Mouse (Mus musculus): ENCODE measurements at regions not wholly inside any gene's neighbourhood (a gene's known extent, or its start where the extent isn't known, plus 50 kb on each side); places are given as distances from the start of the nearest gene placed in this dataset.
A peak's percentile ranks its signal among the peaks of the same experiment; 100 is the strongest.

DNA sequence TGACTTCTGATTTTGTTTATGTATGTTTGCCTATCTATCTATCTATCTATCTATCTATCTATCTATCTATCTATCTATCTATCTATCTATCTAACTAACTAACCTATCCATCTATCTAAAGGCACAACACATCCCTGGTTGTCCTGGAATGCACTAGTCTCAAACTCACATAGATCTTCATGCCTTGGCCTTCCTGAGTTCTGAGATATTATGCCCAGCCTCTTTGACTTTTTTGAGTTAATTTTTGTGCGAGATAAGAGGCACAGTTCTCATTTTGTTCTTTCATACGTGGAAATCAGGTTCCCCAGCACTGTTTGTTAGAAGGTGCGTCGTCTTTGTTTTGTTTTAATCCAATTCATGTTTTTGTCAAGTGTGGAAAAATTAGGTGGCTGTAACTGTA, 142.1 kb upstream of the Marcks start:
- H3K4me3 ChIP-seq = no peak overlapping the region
- H3K79me2 ChIP-seq (ENCODE audit: control insufficient read depth, insufficient read depth) = no peaks in the 10 kb centered on the region
- H3K27me3 ChIP-seq (ENCODE audit: control insufficient read depth, insufficient read depth, insufficient read length) = no peaks in the 10 kb centered on the region
- TF ChIP-seq E2F4 (IDR thresholded peaks at IDR 0.05; ENCODE audit: insufficient read depth) (no peak), REST (IDR thresholded peaks at IDR 0.05; ENCODE audit: insufficient read depth, insufficient read length) (no peak), USF1 (IDR thresholded peaks at IDR 0.05; ENCODE audit: low read depth) (no peak), TCF3 (IDR thresholded peaks at IDR 0.05; ENCODE audit: insufficient read length, low read depth) (no peak), MYOD1 (IDR thresholded peaks at IDR 0.05; ENCODE audit: control insufficient read depth in 1 of 3, insufficient read length in 2 of 3, low read depth in 2 of 3) (no peak), TCF12 (IDR thresholded peaks at IDR 0.05; ENCODE audit: insufficient read depth, poor library complexity, severe bottlenecking) (no peak), MYOG (IDR thresholded peaks at IDR 0.05; ENCODE audit: control insufficient read depth in 1 of 3, insufficient read depth in 1 of 3, insufficient read length in 2 of 3, low read depth in 2 of 3) (no peak), SRF (IDR thresholded peaks at IDR 0.05; ENCODE audit: control insufficient read depth, insufficient read length, low read depth) (no peak), POLR2AphosphoS2 (IDR thresholded peaks at IDR 0.05; ENCODE audit: insufficient read length, low read depth) (no peak), MAX (IDR thresholded peaks at IDR 0.05; ENCODE audit: low read depth) (no peak), CEBPB (IDR thresholded peaks at IDR 0.05; ENCODE audit: insufficient read depth, poor library complexity, severe bottlenecking) (no peak)
- no peaks in the 10 kb centered on the region for H3K36me3 ChIP-seq (ENCODE audit: control insufficient read depth, insufficient read depth)
- H3K4me2 ChIP-seq (ENCODE audit: low read depth) = no peak overlapping the region
- no peak overlapping the region for H3ac ChIP-seq (ENCODE audit: control insufficient read depth, insufficient read length)

DNA sequence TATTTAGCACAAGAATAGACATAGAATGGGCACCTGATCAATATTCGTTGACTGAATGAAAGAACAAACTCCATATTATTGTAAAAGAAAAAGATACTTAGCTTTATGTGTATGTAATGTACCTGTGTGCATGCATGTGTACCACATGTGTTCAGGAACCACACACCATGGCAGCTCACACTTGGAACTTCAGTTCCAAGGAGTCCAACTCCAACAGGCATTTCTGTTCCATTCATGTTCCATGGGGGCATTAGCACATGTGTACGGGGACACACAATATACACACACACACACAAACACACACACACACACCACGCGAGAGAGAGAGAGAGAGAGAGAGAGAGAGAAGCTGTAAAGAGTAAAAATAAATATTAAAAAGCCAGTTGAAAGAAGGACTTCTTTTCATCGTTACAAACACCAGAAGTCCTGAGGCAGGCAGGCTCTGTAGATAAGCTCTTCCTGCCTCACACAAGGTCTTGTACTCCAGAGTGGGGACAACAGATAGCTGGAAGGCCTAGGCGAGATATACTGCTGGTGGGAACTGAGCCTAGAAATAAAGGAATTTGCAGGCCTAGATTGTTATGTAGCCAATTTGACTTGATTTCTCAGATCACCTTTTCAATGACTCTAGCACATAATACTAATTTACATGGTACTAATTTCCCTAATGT, 141.6 kb upstream of the Marcks start:
- H3K27me3 ChIP-seq (ENCODE audit: control insufficient read depth, insufficient read depth, insufficient read length) = no peaks in the 10 kb centered on the region
- H3ac ChIP-seq (ENCODE audit: control insufficient read depth, insufficient read length) = no peak overlapping the region
- TF ChIP-seq SRF (IDR thresholded peaks at IDR 0.05; ENCODE audit: control insufficient read depth, insufficient read length, low read depth) (no peak), CEBPB (IDR thresholded peaks at IDR 0.05; ENCODE audit: insufficient read depth, poor library complexity, severe bottlenecking) (no peak), MAX (IDR thresholded peaks at IDR 0.05; ENCODE audit: low read depth) (no peak), MYOD1 (IDR thresholded peaks at IDR 0.05; ENCODE audit: control insufficient read depth in 1 of 3, insufficient read length in 2 of 3, low read depth in 2 of 3) (no peak), MYOG (IDR thresholded peaks at IDR 0.05; ENCODE audit: control insufficient read depth in 1 of 3, insufficient read depth in 1 of 3, insufficient read length in 2 of 3, low read depth in 2 of 3) (no peak), REST (IDR thresholded peaks at IDR 0.05; ENCODE audit: insufficient read depth, insufficient read length) (no peak)
- no peak overlapping the region for H3K4me2 ChIP-seq (ENCODE audit: low read depth)
- no peaks in the 10 kb centered on the region for H3K36me3 ChIP-seq (ENCODE audit: control insufficient read depth, insufficient read depth)
- no peaks in the 10 kb centered on the region for H3K79me2 ChIP-seq (ENCODE audit: control insufficient read depth, insufficient read depth)
- H3K4me3 ChIP-seq = no peak overlapping the region

DNA sequence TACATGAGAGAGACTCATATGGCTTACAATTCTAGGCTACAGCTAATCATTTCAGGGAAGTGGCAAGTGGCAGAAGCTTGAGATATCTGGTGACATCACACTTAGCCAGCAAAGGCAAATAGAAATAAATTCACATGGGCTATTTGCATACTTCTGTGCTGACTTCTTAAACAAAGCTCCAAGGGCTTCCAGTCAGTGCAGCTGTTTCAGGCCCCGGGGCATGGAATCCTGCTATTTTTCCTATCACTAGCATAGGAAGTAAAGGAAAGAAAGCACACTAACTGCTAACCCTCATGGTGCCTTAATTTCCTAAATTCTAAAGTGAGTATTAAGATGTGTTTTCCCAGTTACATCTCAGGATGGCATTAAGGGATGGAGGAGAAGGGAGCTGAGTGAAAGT, 140.6 kb upstream of the Marcks start:
- no peak overlapping the region for H3ac ChIP-seq (ENCODE audit: control insufficient read depth, insufficient read length)
- TF ChIP-seq REST (IDR thresholded peaks at IDR 0.05; ENCODE audit: insufficient read depth, insufficient read length) = no peak
- TF ChIP-seq MYOD1 (IDR thresholded peaks at IDR 0.05; ENCODE audit: control insufficient read depth in 1 of 3, insufficient read length in 2 of 3, low read depth in 2 of 3) = peak in 2 of 3 experiments; percentile 12 to 38
- peak in 1 of 3 experiments; percentile 18 for TF ChIP-seq MYOG (IDR thresholded peaks at IDR 0.05; ENCODE audit: control insufficient read depth in 1 of 3, insufficient read depth in 1 of 3, insufficient read length in 2 of 3, low read depth in 2 of 3)
- H3K4me2 ChIP-seq (ENCODE audit: low read depth) = no peak overlapping the region
- H3K79me2 ChIP-seq (ENCODE audit: control insufficient read depth, insufficient read depth) = no peaks in the 10 kb centered on the region
- H3K4me3 ChIP-seq = no peak overlapping the region
- H3K27me3 ChIP-seq (ENCODE audit: control insufficient read depth, insufficient read depth, insufficient read length) = no peaks in the 10 kb centered on the region
- H3K36me3 ChIP-seq (ENCODE audit: control insufficient read depth, insufficient read depth) = no peaks in the 10 kb centered on the region

DNA sequence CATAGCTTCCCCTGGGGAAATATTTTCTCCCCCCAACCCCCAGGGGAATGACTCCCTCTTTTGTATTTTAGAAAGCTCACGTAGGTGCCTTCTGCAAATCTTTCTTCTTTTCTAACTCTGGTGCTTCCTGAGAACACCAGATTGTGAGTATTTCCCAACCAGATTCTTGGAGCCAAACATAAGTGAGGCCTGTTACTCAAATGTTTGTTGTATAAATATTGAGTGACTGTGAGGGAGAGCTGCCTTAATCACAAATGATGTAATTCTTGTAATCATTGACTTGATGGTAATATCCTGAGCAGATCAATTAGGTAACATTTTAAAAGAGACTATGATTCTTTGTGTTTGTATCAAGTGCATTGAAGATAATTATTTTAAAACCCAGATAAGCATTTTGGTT, 137.1 kb upstream of the Marcks start:
- Histone ChIP-seq H3K4me3 (no peak overlapping the region), H3K79me2 (ENCODE audit: control insufficient read depth, insufficient read depth) (no peaks in the 10 kb centered on the region), H3K27me3 (ENCODE audit: control insufficient read depth, insufficient read depth, insufficient read length) (no peaks in the 10 kb centered on the region), H3K36me3 (ENCODE audit: control insufficient read depth, insufficient read depth) (no peaks in the 10 kb centered on the region), H3K4me2 (ENCODE audit: low read depth) (no peak overlapping the region), H3ac (ENCODE audit: control insufficient read depth, insufficient read length) (no peak overlapping the region)
- no peak for TF ChIP-seq POLR2AphosphoS2 (IDR thresholded peaks at IDR 0.05; ENCODE audit: insufficient read length, low read depth)
- no peak for TF ChIP-seq REST (IDR thresholded peaks at IDR 0.05; ENCODE audit: insufficient read depth, insufficient read length)
- no peak for TF ChIP-seq SRF (IDR thresholded peaks at IDR 0.05; ENCODE audit: control insufficient read depth, insufficient read length, low read depth)
- no peak for TF ChIP-seq POLR2A (IDR thresholded peaks at IDR 0.05; ENCODE audit: insufficient read length, low read depth)
- TF ChIP-seq TCF3 (IDR thresholded peaks at IDR 0.05; ENCODE audit: insufficient read length, low read depth) = no peak
- TF ChIP-seq MYOG (IDR thresholded peaks at IDR 0.05; ENCODE audit: control insufficient read depth in 1 of 3, insufficient read depth in 1 of 3, insufficient read length in 2 of 3, low read depth in 2 of 3) = no peak
- TF ChIP-seq USF1 (IDR thresholded peaks at IDR 0.05; ENCODE audit: low read depth) = no peak
- no peak for TF ChIP-seq CEBPB (IDR thresholded peaks at IDR 0.05; ENCODE audit: insufficient read depth, poor library complexity, severe bottlenecking)
- no peak for TF ChIP-seq TCF12 (IDR thresholded peaks at IDR 0.05; ENCODE audit: insufficient read depth, poor library complexity, severe bottlenecking)
- TF ChIP-seq MYOD1 (IDR thresholded peaks at IDR 0.05; ENCODE audit: control insufficient read depth in 1 of 3, insufficient read length in 2 of 3, low read depth in 2 of 3) = no peak
- no peak for TF ChIP-seq E2F4 (IDR thresholded peaks at IDR 0.05; ENCODE audit: insufficient read depth)
- TF ChIP-seq MAX (IDR thresholded peaks at IDR 0.05; ENCODE audit: low read depth) = no peak

DNA sequence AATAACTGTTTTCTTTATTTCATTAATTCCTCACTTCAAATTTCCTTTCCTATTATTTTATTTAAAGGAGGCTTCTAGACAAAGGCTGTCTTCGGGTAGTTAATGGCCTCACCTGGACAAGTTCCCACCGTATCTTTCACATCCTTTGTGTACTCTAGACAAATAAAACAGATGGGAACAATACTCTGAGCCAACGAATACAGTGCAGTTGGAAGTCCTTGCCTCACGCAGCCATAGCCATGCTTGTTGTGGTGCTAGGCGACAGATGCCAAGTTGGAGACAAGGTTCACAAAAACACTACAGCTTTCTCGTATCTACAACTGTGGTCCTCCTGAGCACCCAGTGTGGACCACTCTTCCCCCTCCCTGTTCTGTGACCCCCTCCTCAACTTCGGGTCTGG, 136.6 kb upstream of the Marcks start:
- Histone ChIP-seq H3K4me2 (ENCODE audit: low read depth) (no peak overlapping the region), H3K4me3 (no peak overlapping the region), H3ac (ENCODE audit: control insufficient read depth, insufficient read length) (no peak overlapping the region), H3K79me2 (ENCODE audit: control insufficient read depth, insufficient read depth) (no peaks in the 10 kb centered on the region), H3K27me3 (ENCODE audit: control insufficient read depth, insufficient read depth, insufficient read length) (no peaks in the 10 kb centered on the region), H3K36me3 (ENCODE audit: control insufficient read depth, insufficient read depth) (no peaks in the 10 kb centered on the region)
- no peak for TF ChIP-seq TCF3 (IDR thresholded peaks at IDR 0.05; ENCODE audit: insufficient read length, low read depth)
- no peak for TF ChIP-seq SRF (IDR thresholded peaks at IDR 0.05; ENCODE audit: control insufficient read depth, insufficient read length, low read depth)
- no peak for TF ChIP-seq MYOG (IDR thresholded peaks at IDR 0.05; ENCODE audit: control insufficient read depth in 1 of 3, insufficient read depth in 1 of 3, insufficient read length in 2 of 3, low read depth in 2 of 3)
- no peak for TF ChIP-seq MYOD1 (IDR thresholded peaks at IDR 0.05; ENCODE audit: control insufficient read depth in 1 of 3, insufficient read length in 2 of 3, low read depth in 2 of 3)
- TF ChIP-seq E2F4 (IDR thresholded peaks at IDR 0.05; ENCODE audit: insufficient read depth) = no peak
- TF ChIP-seq POLR2AphosphoS2 (IDR thresholded peaks at IDR 0.05; ENCODE audit: insufficient read length, low read depth) = no peak

Data from myocyte (in vitro differentiated cells).